Mouse (Mus musculus): Measurements from ENCODE around the gene Repin1. TPM values are rescaled to one million over a fixed set of nuclear protein-coding genes. Genes with fewer than 3 reads are reported as not detected.

Repin1 gene
- total and polyA plus RNA-seq, 2 experiments from 2014 or later: 17.5 to 49.7 TPM

DNA sequence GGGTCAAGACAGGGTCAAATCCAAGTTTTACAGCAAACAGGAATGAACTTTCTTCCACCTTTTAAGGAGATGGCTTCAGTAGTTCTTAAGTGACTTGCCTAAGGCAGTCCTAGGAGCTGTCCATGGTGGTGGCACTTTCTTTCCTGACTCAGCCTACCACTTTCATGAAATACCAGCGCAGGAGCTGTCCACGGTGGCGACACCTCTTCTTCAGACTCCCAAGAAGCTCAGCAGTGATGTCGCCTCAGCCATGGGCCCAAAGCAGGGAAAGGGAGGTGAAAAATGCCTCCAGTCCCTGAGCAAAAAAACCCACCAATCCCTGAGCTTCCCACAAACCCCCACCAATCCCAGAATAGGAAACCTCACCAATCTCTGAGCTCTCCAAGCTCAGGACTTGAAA lies 40.8 kb upstream of the Repin1 start:
- Histone ChIP-seq H3K9me3 (replicated peaks; ENCODE audit: control insufficient read depth, low read length) (no peaks in the 10 kb centered on the region), H3K4me2 (ENCODE audit: low read depth, low read length) (no peak overlapping the region), H3K27me3 (ENCODE audit: control insufficient read depth, insufficient read depth, low read length) (no peaks in the 10 kb centered on the region), H3K9ac (replicated peaks; ENCODE audit: low read depth, low read length) (no peak overlapping the region), H3K27ac (ENCODE audit: low read depth) (no peak overlapping the region), H3K4me1 (ENCODE audit: control insufficient read depth, insufficient read depth) (0 out of 2 replicates have a peak, but pooled peaks cover 12% of the 10 kb centered on the region), H3K4me3 (ENCODE audit: low read depth, low read length) (no peak overlapping the region), H3K36me3 (replicated peaks; ENCODE audit: control insufficient read depth, insufficient read depth, low read length) (no peaks in the 10 kb centered on the region; the same call in 1 of the 2 replicates)
- WGBS: 61% methylated on average over 4 of the region's 4 CpGs
- TF ChIP-seq EP300 (IDR thresholded peaks at IDR 0.05; ENCODE audit: low read depth): no peak
- TF ChIP-seq CTCF (IDR thresholded peaks at IDR 0.05; ENCODE audit: low read depth): no peak
- ATAC-seq (ENCODE audit: insufficient read depth, low read depth) (no peak), DNase-seq (ENCODE audit: low spot score) (no peak)

DNA sequence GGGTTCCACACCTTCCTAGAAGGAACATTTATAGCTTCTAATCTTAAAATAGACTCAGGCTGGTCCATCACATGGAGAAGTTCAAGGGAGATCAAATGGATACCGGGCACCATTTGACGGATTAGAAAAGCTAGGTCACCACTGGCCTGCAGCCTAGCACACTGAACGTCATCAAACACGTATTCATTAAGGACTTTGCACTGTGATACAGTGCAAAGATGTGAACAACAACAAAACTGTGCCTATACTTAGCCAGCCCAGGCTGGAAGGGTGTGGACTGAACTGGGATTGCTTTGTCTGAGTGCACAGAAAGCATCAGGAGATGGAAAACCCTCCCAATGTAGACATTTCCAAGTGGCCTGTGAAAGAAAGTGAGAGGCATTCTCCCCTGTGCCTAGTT lies 39.9 kb upstream of the Repin1 start:
- no peak for ATAC-seq (ENCODE audit: insufficient read depth, low read depth)
- TF ChIP-seq CTCF (IDR thresholded peaks at IDR 0.05; ENCODE audit: low read depth): no peak
- TF ChIP-seq EP300 (IDR thresholded peaks at IDR 0.05; ENCODE audit: low read depth): no peak
- 60% methylated on average over 4 of the region's 4 CpGs for WGBS

GRCm38 (mm10) chr6:48554280-48555103 lies 39.2 kb upstream of the Repin1 start, which contains the start of gene Lrrc61:
Gene Lrrc61 (plus strand): TSS chr6:48554796.
- TF ChIP-seq EP300 (IDR thresholded peaks at IDR 0.05; ENCODE audit: low read depth) (peak; percentile 86), CTCF (IDR thresholded peaks at IDR 0.05; ENCODE audit: low read depth) (no peak)
- Histone ChIP-seq H3K9ac (replicated peaks; ENCODE audit: low read depth, low read length) (peak within 1 kb of the TSS; percentile 56), H3K9me3 (replicated peaks; ENCODE audit: control insufficient read depth, low read length) (no peaks in the 10 kb centered on the region), H3K27ac (ENCODE audit: low read depth) (peak within 1 kb of the TSS; percentile 96), H3K27me3 (ENCODE audit: control insufficient read depth, insufficient read depth, low read length) (no peaks in the 10 kb centered on the region), H3K36me3 (replicated peaks; ENCODE audit: control insufficient read depth, insufficient read depth, low read length) (no peaks in the 10 kb centered on the region; the same call in none of the 2 replicates), H3K4me2 (ENCODE audit: low read depth, low read length) (peak within 1 kb of the TSS; percentile 62), H3K4me3 (ENCODE audit: low read depth, low read length) (peak within 1 kb of the TSS; percentile 58), H3K4me1 (ENCODE audit: control insufficient read depth, insufficient read depth) (0 out of 2 replicates have a peak, but pooled peaks cover 12% of the 10 kb centered on the region)
- DNase-seq (ENCODE audit: low spot score) (peak; percentile 97), ATAC-seq (ENCODE audit: insufficient read depth, low read depth) (peak; percentile 93)
- under 1% methylated on average over 39 of the region's 39 CpGs for WGBS

More for the DNA sequence above, 39.9 kb upstream of the Repin1 start:
- no peaks in the 10 kb centered on the region for H3K27me3 ChIP-seq (ENCODE audit: control insufficient read depth, insufficient read depth, low read length)
- H3K27ac ChIP-seq (ENCODE audit: low read depth): peak overlapping the region; percentile 96
- no peak for DNase-seq (ENCODE audit: low spot score)
- no peaks in the 10 kb centered on the region; the same call in none of the 2 replicates for H3K36me3 ChIP-seq (replicated peaks; ENCODE audit: control insufficient read depth, insufficient read depth, low read length)
- H3K9me3 ChIP-seq (replicated peaks; ENCODE audit: control insufficient read depth, low read length): no peaks in the 10 kb centered on the region
- H3K4me2 ChIP-seq (ENCODE audit: low read depth, low read length): peak overlapping the region; percentile 62
- H3K9ac ChIP-seq (replicated peaks; ENCODE audit: low read depth, low read length): 0 out of 2 replicates have a peak overlapping the region, but pooled peaks have one; percentile 56
- H3K4me1 ChIP-seq (ENCODE audit: control insufficient read depth, insufficient read depth): 0 out of 2 replicates have a peak, but pooled peaks cover 12% of the 10 kb centered on the region
- peak overlapping the region; percentile 58; the same call in 1 of the 2 replicates for H3K4me3 ChIP-seq (ENCODE audit: low read depth, low read length)

DNA sequence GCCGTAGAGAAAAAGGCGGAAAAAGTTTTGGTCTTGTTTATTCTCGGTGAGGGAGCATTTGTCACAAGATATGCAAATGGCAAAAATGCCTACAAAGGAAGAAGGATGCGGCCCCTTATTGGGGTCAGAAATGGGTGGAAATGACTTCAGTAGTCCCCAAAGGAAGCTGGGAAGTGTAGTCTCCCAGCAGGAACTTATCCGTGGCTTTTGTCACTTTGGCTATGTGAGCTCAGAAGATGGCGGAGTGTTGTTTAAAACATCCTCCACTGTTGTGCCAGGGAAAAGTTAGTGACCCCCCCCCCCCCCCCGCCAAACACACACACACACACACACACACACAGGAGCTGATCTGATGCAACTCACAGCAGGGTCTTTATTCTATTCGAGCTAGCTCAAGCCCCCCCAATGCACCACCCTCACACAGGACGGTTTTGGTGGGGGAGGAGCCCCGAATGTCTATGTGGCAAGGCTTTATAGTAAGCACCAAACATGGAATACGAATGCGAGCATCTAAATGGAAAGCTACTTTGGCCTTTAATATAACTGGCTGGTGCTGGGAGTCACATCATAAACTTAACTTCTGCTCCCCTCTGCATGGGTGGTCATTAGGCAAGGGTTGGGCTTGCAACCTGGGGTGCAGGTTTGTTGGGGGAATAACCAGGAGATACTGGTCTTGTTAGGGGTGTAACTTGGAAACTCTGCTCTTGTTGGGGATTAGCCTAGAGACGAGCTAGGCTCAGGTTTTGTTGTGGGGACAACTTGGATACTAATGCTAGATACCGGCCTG lies 38.4 kb upstream of the Repin1 start:
- peak; percentile 90 for DNase-seq (ENCODE audit: low spot score)

GRCm38 (mm10) chr6:48555956-48556355 lies 37.7 kb upstream of the Repin1 start:
- Histone ChIP-seq H3K4me2 (ENCODE audit: low read depth, low read length) (no peak overlapping the region), H3K27ac (ENCODE audit: low read depth) (peak overlapping the region; percentile 96; the same call in 1 of the 2 replicates)
- 91% methylated on average over 3 of the region's 3 CpGs for WGBS

More for the DNA sequence above, 38.4 kb upstream of the Repin1 start:
- H3K36me3 ChIP-seq (replicated peaks; ENCODE audit: control insufficient read depth, insufficient read depth, low read length): no peaks in the 10 kb centered on the region; the same call in none of the 2 replicates
- H3K9me3 ChIP-seq (replicated peaks; ENCODE audit: control insufficient read depth, low read length): no peaks in the 10 kb centered on the region
- H3K4me2 ChIP-seq (ENCODE audit: low read depth, low read length): peak overlapping the region; percentile 62
- H3K4me3 ChIP-seq (ENCODE audit: low read depth, low read length): peak overlapping the region; percentile 58
- peak overlapping the region; percentile 96 for H3K27ac ChIP-seq (ENCODE audit: low read depth)
- WGBS: 31% methylated on average over 13 of the region's 14 CpGs
- TF ChIP-seq CTCF (IDR thresholded peaks at IDR 0.05; ENCODE audit: low read depth) (no peak), EP300 (IDR thresholded peaks at IDR 0.05; ENCODE audit: low read depth) (no peak)
- H3K27me3 ChIP-seq (ENCODE audit: control insufficient read depth, insufficient read depth, low read length): no peaks in the 10 kb centered on the region
- 0 out of 2 replicates have a peak, but pooled peaks cover 12% of the 10 kb centered on the region for H3K4me1 ChIP-seq (ENCODE audit: control insufficient read depth, insufficient read depth)
- peak overlapping the region; percentile 56 for H3K9ac ChIP-seq (replicated peaks; ENCODE audit: low read depth, low read length)
- ATAC-seq (ENCODE audit: insufficient read depth, low read depth): peak; percentile 80

More at GRCm38 (mm10) chr6:48555956-48556355, 37.7 kb upstream of the Repin1 start:
- H3K27me3 ChIP-seq (ENCODE audit: control insufficient read depth, insufficient read depth, low read length): no peaks in the 10 kb centered on the region
- TF ChIP-seq EP300 (IDR thresholded peaks at IDR 0.05; ENCODE audit: low read depth): no peak
- no peak for TF ChIP-seq CTCF (IDR thresholded peaks at IDR 0.05; ENCODE audit: low read depth)
- ATAC-seq (ENCODE audit: insufficient read depth, low read depth) (no peak), DNase-seq (ENCODE audit: low spot score) (no peak)
- 0 out of 2 replicates have a peak, but pooled peaks cover 12% of the 10 kb centered on the region for H3K4me1 ChIP-seq (ENCODE audit: control insufficient read depth, insufficient read depth)
- no peak overlapping the region for H3K4me3 ChIP-seq (ENCODE audit: low read depth, low read length)
- H3K9ac ChIP-seq (replicated peaks; ENCODE audit: low read depth, low read length): no peak overlapping the region
- no peaks in the 10 kb centered on the region; the same call in none of the 2 replicates for H3K36me3 ChIP-seq (replicated peaks; ENCODE audit: control insufficient read depth, insufficient read depth, low read length)
- no peaks in the 10 kb centered on the region for H3K9me3 ChIP-seq (replicated peaks; ENCODE audit: control insufficient read depth, low read length)

Measured in heart, postnatal 0 days (tissue).